Mouse (Mus musculus) neural tube, postnatal 0 days (tissue): ENCODE measurements around the gene Spdya. TPM values are rescaled to one million over a fixed set of nuclear protein-coding genes. Genes with fewer than 3 reads are reported as not detected.

Source experiments
- polyA plus RNA-seq: library from polyadenylated mRNA; unstranded; fragments of >200 nt; fragmentation: Nextera tagmentation; extraction: Ambion mirVana; gene quantifications from 2 replicates; pipeline ENCODE4 v1.2.1, GENCODE M21; 2015

Gene Spdya
- 2.7 and 3.1 TPM in 2 replicates for polyA plus RNA-seq

DNA sequence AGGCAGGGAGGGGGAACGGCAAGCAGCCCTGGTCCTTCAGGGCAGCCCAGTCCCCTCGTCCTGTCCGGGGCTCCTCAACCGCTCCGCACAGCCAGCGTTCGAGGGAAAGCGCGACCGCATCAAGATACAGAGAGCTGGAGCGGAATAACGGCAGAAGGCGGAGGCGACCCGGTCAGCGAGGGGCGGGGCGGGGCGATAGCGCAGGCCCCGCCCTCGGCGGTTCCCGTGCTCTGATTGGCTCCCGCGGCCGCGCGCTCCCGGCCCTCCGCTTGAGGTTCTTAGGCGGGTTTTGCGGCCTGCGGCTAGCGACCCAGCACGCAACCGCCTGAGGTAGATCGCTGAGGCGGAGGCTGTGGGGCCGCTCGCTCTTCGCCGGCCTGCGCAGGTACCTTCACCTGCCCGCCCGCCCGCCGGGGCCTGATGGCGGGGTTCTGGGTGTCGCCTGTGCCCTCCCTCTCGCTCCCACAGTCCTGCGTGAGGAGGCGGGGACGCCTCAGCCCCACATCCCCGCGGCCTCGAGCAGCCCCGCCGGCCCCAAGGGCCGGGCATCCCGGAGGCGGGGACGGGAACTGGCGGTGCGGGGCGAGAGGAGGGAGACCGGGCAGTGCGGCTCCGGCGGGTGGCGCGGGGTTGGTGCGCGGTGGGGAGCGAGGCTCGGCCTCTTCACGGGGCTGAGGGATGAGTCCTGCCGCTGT, at the start of gene Spdya:
Gene Spdya, plus strand, starts transcription at position 305 of the 695 bp plus-strand sequence.

DNA sequence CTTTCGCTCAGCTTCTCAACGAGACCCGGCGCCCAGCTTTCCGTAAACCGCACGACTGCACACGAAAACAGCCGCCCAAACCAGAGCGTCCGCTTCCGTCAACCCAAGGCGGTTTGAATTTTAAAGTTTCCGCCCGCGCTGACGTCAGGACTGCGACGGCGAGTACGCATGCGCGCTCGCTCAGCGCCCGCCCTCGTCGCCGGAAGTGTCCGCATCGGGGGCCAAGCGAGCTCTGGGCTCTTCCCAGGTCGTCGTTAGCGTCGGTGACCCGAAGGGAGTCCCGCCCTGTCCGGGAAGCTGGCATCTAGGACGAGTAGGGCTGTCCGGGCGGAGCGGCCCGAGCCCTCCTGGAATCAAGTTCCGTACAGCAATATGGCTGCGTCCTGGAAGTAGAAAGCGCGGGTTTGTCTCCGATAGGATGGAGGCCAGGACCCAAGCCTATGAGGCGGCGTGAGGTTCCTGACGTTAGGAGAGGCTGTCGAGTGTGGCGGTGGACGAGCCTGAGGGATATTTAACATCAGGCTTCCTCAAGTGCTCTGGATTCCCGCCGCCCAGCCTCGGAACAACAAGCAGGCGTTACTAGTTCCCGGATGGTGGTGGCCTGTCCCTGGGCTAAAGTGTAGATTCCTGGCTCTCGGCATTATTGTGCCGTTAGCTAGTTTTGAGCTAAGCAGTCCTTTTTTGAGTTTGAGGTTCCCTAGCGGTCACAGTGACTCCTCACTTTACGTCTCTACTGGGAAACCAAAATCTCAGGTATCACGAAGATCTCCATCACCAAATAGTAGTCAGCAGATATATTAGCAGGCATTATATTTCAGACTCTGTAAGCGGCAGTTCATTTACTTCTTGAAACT, 24.9 kb upstream of the Spdya start, which contains the start of gene Ndc80:
Gene Ndc80, minus strand, starts transcription at position 147 of the 854 bp plus-strand sequence.

DNA sequence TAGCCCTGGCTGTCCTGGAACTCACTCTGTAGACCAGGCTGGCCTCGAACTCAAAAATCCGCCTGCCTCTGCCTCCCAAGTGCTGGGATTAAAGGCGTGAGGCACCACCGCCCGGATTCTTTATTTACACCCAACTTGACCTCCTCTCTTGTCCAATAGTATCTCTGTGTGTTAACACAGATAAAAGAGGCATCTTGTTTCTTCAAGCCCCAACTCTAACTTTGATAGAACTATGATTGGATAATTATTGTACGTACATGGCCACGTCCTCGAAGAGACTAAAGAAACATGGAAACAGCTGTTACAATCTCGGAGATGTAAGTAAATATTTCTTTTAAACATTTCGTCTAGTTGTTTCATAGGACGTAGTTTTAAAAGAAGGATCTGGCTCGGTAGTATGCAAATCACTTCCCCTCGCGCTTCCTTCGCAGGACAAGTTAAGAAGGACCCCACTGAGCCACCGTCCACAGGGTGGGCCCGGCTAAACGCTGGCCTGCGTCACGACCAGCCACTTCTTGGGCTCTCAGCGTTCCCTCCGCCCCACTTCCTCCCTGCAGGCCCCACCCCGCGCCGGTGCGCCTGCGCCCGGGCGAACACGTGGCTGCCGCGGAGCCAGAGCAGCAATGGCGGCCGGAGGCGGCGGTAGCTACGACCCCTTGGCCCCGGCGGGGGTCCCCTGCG, 63.9 kb downstream of the Spdya start, which contains the start of gene Wdr43:
Gene Wdr43, plus strand, starts transcription at position 258 of the 681 bp plus-strand sequence.

Other genes starting within 250 kb of the Spdya start
- gene Emilin2, start 240.1 kb upstream of the Spdya start, polyA plus RNA-seq, result 1.5 and 2.4 TPM in 2 replicates
- 1.5 and 1.7 TPM in 2 replicates for gene Gm4707, start 92.1 kb upstream of the Spdya start, polyA plus RNA-seq
- gene Smchd1, start 76.7 kb upstream of the Spdya start, polyA plus RNA-seq, result 35.1 and 35.8 TPM in 2 replicates
- gene Ndc80, start 25.2 kb upstream of the Spdya start, polyA plus RNA-seq, result 3.1 and 3.5 TPM in 2 replicates
- gene Wdr43, start 63.8 kb downstream of the Spdya start, polyA plus RNA-seq, result 28.5 and 31.4 TPM in 2 replicates
- gene Togaram2, start 121.2 kb downstream of the Spdya start, polyA plus RNA-seq, result 1.5 TPM in 2 replicates
- not detected in 2 replicates for gene Pcare, start 200.8 kb downstream of the Spdya start, polyA plus RNA-seq
- 25.6 and 27.9 TPM in 2 replicates for gene Clip4, start 216.4 kb downstream of the Spdya start, polyA plus RNA-seq